Mouse (Mus musculus) CD4-positive, CD25-positive, alpha-beta regulatory T cell, adult 2 months (primary cell): ENCODE data around the gene Kif2a.

Experiments used
- DNase-seq: peaks from one replicate; pipeline ENCODE4 v3.0.0-alpha.2; 2012; ENCODE audit warnings: low read depth, low spot score

The Kif2a gene

DNA sequence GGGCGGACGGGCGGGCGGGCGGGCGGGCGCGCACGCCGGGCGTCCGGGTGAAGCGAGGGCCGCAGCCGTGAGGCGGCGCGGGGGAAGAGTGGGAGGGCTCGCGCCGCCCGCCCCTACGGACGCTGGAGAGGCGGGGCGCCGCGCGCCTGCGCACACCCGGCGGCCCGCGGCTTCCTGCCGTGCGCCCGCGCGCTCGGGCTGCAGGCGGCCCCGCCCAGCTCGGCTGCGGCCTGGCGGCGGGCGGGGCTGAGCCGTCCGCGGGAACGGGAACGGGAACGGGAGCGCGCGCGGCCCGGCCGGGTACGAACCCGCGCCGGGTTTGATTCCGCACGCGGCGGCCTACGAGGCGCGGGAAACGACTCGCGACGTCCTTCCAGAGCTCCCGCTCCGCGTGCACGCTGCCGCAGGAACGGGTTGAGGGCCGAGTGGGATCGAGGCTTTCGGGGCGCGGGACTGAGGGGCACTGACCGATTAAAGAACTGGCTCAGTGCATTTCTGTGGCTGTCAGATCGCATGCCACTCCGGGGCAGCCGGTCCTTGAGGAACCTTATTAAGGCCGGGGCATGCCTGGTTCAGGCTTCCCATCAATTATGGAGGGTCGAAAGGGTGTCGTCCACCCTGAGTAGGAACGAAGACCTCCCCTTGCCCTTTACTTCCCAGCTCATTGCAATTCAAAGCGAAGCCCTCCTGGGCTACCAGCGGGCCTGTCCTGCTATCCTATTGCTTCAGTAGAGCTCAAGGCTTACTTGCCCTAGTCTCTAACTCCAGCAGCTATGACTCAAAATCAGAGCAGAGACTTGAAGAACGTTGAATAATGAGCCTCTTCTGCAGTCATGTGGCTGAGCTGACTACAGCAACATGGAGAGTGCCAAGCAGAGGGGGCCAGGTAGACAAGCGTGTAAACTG is 593 bp upstream of the Kif2a start:
- peak; percentile 91 for DNase-seq

DNA sequence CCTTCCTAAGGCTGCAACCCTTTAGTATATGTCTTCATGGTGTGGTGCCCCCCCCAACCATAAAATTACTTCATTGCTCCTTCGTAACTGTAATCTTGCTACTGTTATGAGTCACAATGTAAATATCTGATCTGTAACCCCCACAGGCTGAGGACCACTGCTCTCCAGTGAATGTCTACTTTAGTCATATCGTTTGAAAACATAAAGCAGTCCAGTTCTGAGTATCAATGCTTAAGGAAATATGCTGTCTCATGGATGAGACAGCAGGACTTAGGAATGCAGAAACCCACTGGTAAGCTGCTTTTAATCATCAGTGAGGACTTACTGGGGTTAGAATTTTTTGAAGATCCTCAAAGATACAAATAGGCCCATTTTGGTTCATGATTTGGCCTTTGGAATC is 2.5 kb downstream of the Kif2a start:
- DNase-seq = no peak

DNA sequence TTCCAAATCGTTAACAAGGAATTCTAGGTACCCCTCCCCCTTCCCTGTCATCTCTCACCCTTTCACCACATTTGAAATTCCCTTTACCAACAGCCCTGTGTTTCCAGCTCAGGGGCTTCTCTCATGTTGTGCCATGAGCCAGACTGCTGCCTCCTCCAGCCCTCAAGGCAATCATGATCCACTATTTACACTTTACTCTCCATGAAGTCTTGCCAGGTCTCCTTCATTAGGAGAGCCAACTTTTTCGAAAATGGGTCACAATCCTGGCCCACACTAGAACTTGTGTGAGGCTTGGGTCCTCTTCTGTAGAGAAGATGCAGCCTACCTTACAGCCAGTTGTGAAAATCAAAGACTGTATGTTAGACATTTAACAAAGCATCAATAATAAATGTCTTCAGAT is 8.0 kb downstream of the Kif2a start:
- no peak for DNase-seq

DNA sequence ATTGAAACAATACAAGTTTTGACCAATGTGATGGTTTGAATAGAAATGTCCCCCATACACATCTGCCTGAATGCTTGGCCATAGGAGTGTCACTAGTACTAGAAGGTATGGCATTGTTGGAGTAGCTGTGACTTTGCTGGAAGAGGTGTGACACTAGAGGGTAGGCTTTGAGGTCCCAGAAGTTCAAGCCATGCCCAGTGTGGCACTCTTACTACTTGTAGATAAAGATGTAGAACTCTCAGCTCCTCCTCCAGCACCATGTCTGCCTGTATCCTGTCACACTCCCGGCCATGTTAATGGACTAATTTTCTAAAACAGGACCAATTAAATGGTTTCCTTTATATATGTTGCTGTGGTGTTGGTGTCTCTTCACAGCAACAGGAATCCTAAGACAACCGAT is 10.3 kb downstream of the Kif2a start:
- DNase-seq = no peak

DNA sequence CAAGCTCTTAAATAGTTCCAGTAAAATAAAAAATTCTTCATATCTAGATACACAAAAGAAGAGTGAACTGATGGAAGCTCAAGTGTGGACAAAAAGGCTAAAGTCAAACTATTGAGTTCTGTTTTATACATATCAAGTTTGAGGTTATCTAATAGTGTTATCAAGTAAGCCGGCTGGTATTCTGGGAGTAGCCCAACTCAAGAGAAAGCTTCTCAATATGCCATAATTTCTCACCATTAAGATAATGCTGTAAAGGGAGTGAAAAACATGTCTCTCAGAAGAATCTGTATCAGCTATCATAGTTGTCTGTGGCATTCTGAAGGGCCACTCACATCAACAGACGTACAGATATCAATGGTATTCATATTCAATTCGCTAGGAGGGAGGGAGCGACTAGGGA is 13.8 kb downstream of the Kif2a start:
- DNase-seq = no peak

DNA sequence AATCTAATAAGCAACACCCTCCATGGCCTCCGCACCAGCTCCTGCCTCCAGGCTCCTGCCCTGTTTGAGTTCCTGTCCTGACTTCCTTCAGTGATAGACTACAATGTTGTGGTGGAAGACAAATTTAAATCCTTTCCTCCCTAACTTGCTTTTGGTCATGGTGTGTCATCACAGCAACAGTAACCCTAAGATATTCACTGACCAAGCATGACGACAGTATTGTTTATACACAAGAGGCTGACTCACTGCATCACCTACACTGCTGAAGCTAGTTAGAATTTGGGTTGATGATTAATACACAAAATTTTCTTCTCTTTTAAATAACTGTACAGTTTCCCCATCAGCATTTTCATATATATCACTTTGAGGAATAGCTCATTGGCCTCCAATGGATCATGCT is 18.7 kb downstream of the Kif2a start:
- no peak for DNase-seq

DNA sequence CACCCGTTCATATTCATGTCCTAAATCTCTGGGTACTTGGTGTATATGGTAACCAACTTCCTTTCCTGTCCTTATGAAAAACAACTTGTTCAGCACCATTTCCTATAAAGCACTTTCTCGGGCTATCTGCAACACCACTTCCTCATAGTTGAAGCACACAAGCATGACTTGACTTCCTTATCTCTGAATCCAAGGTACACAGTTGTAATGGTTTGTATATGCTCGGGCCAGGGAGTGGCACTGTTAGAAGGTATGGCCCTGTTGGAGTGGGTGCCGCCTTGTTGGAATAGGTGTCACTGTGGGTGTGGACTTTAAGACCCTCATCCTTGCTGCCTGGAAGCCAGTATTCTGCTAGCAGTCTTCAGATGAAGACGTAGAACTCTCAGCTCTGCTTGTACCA is 23.3 kb downstream of the Kif2a start:
- DNase-seq = peak; percentile 54

DNA sequence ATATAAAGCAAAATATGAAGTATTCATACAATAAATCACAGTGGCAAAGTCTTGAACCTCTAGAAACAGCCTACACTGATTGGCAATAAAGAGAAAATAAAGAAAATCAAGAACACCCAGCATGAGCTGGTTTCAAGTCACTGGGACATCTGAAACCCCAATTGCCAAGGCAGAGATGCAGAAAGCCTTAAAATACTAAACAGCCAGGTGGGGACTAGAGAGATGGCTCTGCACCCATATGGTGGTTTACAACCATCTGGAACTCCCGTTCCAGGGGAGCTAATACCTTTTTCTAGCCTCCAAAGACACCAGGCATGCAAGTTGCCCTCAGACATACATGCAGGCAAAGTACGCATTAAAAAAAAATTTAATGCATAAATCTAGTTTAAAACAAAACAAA is 23.9 kb downstream of the Kif2a start:
- no peak for DNase-seq

DNA sequence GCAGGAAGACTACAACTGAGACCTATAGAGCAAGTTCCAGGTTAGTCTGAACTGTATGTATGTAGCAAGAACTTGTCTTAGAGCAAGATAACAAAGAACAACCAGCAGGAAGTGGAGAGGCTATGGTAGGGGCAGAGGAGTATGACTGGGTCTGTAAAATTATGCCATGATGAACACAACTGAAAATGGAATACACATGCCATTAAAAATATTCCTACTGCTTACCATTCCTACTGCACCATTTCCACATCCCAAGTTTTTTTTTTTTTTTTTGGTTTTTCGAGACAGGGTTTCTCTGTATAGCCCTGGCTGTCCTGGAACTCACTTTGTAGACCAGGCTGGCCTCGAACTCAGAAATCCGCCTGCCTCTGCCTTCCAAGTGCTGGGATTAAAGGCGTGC is 24.4 kb downstream of the Kif2a start:
- DNase-seq = peak; percentile 9

DNA sequence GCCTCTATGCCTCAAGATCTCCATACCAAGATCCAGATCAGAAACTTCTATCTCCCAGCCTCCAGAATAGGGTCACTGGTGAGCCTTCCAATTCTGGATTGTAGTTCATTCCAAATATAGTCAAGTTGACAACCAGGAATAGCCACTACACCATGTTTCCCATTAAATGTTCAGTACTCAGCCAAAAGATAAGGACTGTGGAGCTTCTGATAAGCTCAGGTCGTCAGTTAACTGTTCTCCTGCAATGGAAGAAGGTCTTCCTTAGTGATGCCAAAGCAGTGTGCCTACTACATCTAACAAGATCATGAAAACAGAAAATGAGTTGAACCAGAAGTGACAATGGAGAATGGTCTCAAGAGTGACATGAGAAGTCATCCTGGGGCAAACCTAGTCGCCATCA is 25.0 kb downstream of the Kif2a start:
- DNase-seq = no peak

DNA sequence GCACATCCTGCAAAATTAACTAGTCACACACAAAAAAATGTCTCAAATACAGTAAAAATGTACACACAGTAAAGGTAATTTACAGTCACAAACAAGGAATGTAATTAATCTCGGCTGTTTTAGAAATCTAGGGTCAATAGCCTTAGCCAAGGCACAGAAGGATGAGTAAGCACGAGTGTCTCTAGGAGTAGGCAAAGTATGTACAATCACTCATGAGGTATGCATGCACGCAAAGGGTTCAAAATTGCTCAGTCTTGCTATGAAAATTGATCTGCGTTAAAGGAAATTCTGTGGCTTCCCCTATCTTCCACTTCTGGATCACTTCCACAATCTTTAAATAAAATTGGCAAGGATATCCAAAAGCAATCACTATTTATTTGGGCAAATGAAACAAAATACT is 60.4 kb downstream of the Kif2a start:
- DNase-seq = no peak

DNA sequence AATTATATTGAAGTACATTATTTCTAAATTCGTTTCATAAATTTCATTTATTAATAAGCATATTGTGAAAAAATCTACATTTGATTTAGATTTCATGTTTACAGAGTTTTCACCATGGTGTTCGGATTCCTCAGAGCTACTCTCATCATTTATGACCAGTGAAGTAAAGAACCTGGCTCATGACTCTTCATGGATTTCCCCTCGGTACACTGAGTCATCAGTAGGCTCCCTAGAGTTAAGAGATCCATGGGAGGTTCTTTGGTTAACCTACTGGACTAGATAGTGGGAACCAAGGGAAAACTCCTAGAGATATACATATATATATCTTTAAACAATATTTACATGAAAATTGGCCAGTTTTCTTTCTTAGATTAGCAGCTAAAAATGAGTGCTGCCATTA is 61.4 kb downstream of the Kif2a start:
- no peak for DNase-seq

DNA sequence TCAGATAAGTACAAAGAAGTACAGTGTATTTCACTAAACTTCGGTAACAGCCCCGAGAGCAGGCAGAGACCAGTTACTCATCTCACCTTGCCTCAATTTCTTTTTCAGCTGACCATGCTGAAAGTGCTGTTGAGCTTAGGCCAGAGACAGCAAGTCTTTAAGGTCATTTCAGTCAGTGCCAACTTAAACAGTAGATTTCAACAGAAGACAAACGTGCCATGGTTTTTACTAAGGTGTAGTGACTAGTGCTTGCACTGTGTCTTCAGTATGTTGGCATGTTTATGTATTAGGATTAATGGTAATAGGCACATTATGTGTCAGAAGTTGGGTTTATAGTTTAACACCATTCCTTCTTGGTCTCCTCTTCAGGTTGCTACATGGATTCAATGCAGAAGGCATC is 63.6 kb downstream of the Kif2a start:
- no peak for DNase-seq

DNA sequence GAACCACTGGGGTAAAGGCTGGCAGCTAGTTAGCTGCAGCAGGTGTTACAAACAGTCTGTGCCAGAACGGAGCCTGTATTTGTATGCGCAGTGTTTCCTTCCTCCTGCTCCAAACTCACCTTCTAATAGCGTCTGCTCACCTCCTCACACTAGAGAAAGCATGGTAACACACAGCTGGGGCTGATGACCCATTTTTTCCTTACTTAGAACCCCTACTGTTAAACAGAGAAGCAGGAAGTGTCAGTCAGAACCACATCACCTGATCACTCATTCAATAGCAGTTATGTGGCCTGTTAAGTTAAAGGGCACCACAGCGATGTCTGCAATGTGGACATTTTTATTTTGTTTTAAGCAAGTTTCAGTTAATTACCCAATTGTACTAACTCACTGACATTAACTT is 64.4 kb downstream of the Kif2a start:
- DNase-seq = no peak

DNA sequence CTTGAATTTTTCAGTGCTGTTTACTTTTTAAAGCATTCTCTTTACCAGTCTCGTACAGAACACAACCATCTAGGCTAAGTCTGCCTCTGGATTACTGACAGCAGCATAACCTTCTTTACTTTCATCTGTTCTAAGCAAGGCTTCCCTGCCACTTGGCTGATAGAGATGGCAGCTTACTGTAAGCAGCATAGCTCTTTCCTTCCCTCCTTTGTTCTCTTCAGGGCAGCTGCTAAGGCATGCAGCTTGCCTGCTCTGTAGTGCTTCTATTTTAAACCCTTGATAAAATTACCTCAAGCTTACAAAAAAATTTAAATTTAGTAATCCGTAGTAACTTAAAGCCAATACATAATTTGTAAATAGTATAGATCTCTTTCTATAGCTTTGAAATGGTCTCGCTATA is 67.0 kb downstream of the Kif2a start:
- DNase-seq = no peak

DNA sequence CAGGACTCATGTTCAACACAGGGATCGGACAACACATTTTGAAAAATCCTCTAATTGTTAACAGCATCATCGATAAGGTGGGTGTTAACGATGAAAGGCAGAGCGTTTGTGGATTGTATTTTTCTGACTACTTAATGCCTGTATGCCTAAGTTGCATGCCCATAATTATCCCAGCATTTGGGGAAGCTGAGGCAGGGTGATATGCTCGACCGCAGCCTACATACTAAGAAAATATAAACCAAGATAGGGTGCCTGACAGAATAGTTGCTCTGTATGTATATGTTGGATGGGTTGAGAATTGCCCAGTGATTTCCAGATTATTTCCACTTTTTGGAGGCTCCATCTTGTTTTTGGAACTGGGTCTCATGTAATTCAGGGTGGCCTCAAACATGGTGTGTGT is 74.3 kb downstream of the Kif2a start:
- no peak for DNase-seq

DNA sequence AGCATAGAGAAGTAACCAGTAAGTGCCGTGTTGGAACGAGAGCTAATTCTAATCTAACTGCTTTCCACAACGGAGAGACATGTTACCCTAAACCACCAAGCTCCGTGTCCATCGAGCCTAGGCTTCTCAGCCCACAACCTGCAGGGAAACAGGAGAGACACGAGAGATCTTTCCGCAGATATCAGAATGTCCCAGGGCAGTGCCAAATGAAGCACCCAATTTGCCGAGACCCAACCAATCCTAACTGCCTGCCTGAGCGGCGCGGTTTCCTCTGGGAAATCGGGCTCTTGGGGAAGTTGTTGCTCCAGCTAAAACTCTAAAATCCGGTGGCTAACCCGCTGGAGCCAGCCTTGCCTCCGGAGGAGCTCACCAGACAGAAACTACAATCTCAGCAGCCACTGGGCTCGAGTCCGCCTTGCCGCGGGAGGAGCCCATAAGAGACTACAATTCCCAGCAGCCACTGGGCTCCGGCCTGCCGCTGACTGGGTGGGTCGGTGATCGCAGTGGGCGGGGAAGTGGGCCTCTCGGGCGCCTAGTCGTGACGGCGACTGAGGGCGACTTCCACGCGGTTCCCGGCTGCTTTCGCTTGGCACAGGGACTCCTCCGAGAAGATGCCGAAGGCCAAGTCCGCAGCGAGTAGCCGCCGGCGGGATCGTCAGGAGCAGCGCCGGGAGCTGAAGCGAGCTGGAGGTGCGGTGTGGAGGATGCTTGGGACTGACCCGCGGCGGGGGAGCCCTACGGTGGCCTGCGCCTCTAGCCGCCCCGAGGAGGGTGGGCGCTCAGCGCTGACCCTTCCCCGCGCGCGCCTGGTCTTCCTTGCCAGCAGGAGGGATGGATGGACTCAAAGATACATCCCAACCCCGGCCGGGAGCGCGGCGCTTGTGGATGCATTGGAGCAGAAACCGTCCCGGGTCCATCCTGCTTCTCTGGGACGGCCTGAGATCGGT is 75.1 kb downstream of the Kif2a start, which contains the start of gene Dimt1:
Gene Dimt1, plus strand, starts transcription at position 534 of the 947 bp plus-strand sequence.
- peak; percentile 95 for DNase-seq

DNA sequence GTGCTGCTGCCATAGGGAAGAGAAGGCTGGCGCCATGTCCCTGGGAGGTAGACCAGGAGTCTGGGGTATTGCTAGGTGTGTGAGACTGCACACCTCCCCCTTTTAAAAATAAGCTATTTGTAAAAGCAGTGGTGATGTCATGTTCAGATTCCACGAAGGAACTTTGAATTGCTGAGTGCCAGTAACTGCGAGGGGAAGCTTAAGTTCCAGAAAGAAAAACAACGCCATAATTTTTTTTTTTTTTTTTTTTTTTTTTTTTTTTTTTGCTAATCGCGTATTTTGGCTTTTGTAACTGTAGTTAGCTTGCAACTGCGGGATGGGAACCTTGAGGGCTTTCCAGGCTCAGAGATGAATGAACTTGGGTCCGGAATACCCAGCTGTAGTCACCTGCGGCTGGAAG is 76.4 kb downstream of the Kif2a start:
- no peak for DNase-seq

DNA sequence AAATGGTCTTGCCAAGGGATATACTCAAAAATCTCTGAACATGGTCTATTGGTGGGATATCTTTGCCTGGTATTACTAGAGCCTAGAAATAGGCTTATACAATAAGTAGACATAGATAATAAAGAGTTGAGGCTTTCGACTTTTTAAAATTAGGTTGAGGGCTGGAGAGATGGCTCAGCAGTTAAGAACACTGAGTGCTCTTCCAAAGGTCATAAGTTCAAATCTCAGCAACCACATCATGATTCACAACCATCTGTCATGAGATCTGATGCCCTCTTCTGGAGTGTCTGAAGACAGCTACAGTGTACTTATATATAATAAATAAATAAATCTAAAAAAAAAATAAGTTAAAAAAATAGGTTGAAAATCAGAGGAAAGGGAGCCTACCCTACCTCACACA is 79.2 kb downstream of the Kif2a start:
- no peak for DNase-seq

DNA sequence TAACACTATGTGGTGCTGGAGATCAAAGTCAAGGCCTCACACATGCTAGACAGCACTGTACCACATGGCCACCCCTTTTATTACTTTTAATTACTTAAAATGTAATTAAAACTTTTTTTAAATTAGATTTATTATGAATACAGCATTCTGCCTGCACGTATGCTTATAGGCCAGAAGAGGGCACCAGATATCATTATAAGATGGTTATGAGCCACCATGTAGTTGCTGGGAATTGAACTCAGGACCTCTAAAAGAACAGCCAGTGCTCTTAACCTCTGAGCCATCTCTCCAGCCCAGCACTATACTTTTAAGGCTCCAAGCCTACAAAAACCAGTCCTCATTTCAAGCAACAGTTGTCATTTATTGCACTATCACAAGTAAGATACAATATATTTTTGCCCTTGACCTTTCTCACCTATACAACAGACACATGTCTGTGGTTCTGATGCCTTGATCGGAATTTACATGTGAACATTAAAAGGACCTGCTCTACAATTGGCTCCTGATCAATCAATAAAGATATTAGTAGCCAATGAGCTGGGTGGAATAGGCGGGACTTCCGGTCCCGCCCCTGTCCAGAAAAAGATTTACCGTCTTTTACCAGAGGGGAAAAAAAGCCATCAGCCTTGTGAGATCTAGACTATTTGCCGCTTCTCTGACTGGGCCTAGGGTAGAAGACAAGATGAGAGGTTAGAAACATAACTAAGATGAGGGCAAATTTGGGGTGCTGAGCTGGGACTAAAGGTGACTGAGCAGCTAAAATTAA is 80.5 kb downstream of the Kif2a start:
- DNase-seq = peak; percentile 24

DNA sequence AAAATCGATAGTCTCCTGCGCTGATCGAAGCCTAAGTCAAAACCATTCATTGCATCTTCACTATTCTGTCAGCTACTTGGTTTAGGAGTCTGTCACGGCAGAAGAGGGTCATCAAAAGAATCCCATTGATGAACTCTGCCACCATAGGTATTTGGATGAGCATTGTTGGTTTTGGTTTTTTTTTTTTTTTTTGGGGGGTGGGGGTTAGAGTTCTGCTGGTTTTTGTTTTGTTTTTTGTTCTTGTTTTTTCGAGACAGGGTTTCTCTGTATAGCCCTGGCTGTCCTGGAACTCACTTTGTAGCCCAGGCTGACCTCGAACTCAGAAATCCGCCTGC is 84.8 kb downstream of the Kif2a start:
- no peak for DNase-seq
